Comparison of ENCODE assay signal across 10 mouse cellular contexts in genomic region chr8:35933186-35934114, GRCm38 (mm10).
DNase-seq lines count a peak whose midpoint lies in the region; ATAC-seq and TF ChIP-seq lines count a peak whose summit lies in the region.
"Had no signal": no experiment of that assay in that cellular context is flagged by ENCODE, and none has a peak within 500 bp of the region (broad histone marks: within the 10 kb centered on the region; RNA-seq: fewer than 3 reads in every experiment).

No protein-coding gene starts in this region.

- peak; percentile 98 for DNase-seq in brain, embryonic 14.5 days (ENCODE audit: low read depth)
- DNase-seq in cerebellum, postnatal 14 days = peak; percentile 99
- DNase-seq in left cerebral cortex, adult 9 months (ENCODE audit: low spot score in 2 of 2) = peak; percentile 42 to 81
- peak; percentile 67 to 75 for DNase-seq in right cerebral cortex, postnatal 36 days (ENCODE audit: low spot score in 2 of 2)
- no peak for DNase-seq in heart, postnatal 4 days
- no peak for DNase-seq in urinary bladder, postnatal 4 days (ENCODE audit: low spot score in 2 of 2)
- DNase-seq in gastrocnemius, adult 2 months = no peak

- peak overlapping the region; percentile 68 for H3K27ac ChIP-seq in hindbrain, embryonic 15.5 days (replicated peaks)
- H3K27ac ChIP-seq in gastrocnemius, adult 2 months = no peak overlapping the region
- H3K27ac ChIP-seq: heart, adult 2 months had no signal

- peak overlapping the region; percentile 14; the same call in 1 of the 2 replicates for H3K4me2 ChIP-seq in hindbrain, embryonic 15.5 days

- peak; percentile 99 for ATAC-seq in hindbrain, embryonic 15.5 days (ENCODE audit: low FRiP score, low read depth)
- ATAC-seq: Patski had no signal

- TF ChIP-seq POLR2A in brain, embryonic 14.5 days (IDR thresholded peaks at IDR 0.05; ENCODE audit: borderline replicate concordance, extremely low read depth, insufficient read depth, insufficient read length, poor library complexity, severe bottlenecking) = no peak

- 0 out of 2 replicates have a peak, but pooled peaks cover 8% of the 10 kb centered on the region for H3K4me1 ChIP-seq in hindbrain, embryonic 15.5 days (replicated peaks)

- intact Hi-C loops in gastrocnemius, adult 2 months (cut with DNase I) = no loop called here

- no peaks in the 10 kb centered on the region for H3K36me3 ChIP-seq in hindbrain, embryonic 15.5 days

- H3K9me3 ChIP-seq in hindbrain, embryonic 15.5 days = no peaks in the 10 kb centered on the region

- WGBS in hindbrain, embryonic 15.5 days = 25% methylated on average over 13 of the region's 13 CpGs

- no peak for TF ChIP-seq CTCF in brain, embryonic 14.5 days (IDR thresholded peaks at IDR 0.05; ENCODE audit: borderline replicate concordance, extremely low read depth, insufficient read depth, insufficient read length)
- TF ChIP-seq CTCF in gastrocnemius, adult 2 months (IDR thresholded peaks at IDR 0.05) = no peak

- H3K9ac ChIP-seq in hindbrain, embryonic 15.5 days = no peak overlapping the region

- H3K4me3 ChIP-seq in hindbrain, embryonic 15.5 days = no peak overlapping the region
- H3K4me3 ChIP-seq in gastrocnemius, adult 2 months = no peak overlapping the region
- H3K4me3 ChIP-seq: heart, adult 2 months had no signal

- no peaks in the 10 kb centered on the region for H3K27me3 ChIP-seq in hindbrain, embryonic 15.5 days
- H3K27me3 ChIP-seq: Patski had no signal

Comparison
In these comparisons a context has a peak if more than half of its experiments do, and no peak if none do; other contexts are left out.
1. DNase-seq: peak in brain, embryonic 14.5 days (single experiment), cerebellum, postnatal 14 days (2 of 2), left cerebral cortex, adult 9 months (2 of 2) and right cerebral cortex, postnatal 36 days (2 of 2); none in heart, postnatal 4 days (single experiment), urinary bladder, postnatal 4 days (0 of 2) and gastrocnemius, adult 2 months (single experiment).